Mouse (Mus musculus) embryonic fibroblast, embryonic 13.5 days (primary cell): ENCODE results near the gene Kcnn1.

Experiments
- CTCF ChIP-seq: IDR thresholded peaks from 2 replicates; pipeline ENCODE4 v1.5.1; 2011; ENCODE audit warnings: mild to moderate bottlenecking, control low read depth, low read length, moderate library complexity, borderline replicate concordance; ENCODE audit not compliant: insufficient read depth
- POLR2A ChIP-seq: IDR thresholded peaks from 2 replicates; pipeline ENCODE4 v1.6.1; 2011; ENCODE audit warnings: low read depth, mild to moderate bottlenecking, control low read depth, low read length, moderate library complexity

DNA sequence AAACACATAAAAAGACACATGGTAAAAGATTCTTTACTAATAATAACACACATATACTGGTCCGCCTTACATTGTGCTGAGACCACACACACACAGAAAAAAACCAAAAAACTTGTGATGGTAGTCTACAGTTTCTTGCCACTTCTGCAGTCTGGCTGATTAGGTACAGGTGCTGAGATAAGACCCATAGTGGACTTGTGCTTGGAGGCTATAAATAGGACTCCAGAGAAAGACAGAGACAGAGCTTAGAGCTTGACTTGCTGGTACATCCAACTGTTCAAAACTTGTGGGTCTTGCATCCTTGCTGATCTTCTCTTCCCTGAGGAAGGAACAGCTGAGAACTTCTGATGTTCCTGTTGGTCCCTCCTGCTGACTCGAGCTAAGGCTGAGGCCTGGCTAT is 44.5 kb upstream of the Kcnn1 start:
- no peak for TF ChIP-seq POLR2A
- TF ChIP-seq CTCF, result no peak
